Mouse (Mus musculus): ENCODE results near the gene Ubash3a. TPM values are rescaled to one million over a fixed set of nuclear protein-coding genes. Genes with fewer than 3 reads are reported as not detected.

Gene Ubash3a
- polyA plus RNA-seq, 1 experiment = 1.6 TPM

DNA sequence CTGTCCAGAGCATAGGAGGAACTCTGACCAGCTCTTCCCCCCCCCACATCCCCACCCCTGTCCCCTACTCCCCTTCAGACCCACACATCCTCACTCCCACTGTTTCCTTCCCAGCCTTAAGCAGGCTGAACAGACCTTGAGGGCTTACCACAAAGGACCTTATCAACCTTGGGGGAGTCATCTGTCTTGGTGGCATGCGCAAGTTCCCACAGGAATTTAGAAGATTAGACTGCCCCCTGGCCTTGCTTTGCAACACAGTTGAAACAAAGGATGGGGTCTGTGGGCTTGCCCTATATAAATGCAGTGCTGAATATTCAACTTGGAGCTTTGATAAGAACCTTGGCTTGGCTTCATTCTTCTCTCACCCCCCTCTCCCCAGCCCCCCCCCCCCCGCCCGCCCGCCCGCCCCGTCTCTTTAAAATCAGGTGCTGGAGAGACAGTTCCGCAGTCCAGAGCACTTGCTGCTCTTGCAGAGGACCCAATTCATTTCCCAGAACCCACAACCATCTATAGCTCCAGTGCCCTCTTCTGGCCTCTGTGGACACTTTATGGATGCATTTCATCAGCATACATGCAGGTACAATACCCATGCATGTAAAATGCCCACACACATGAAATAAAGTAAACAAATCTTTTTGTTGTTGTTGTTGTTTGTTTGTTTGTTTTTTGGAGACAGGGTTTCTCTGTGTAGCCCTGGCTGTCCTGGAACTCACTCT lies 63.6 kb downstream of the Ubash3a start:
- Histone ChIP-seq H3K4me3 (ENCODE audit: insufficient read depth, low read depth, low read length) (no peak overlapping the region), H3K36me3 (ENCODE audit: control insufficient read depth, insufficient read depth, low read length) (no peaks in the 10 kb centered on the region), H3K27me3 (replicated peaks; ENCODE audit: control insufficient read depth, insufficient read depth, low read length) (no peaks in the 10 kb centered on the region), H3K27ac (ENCODE audit: insufficient read depth, low read depth, low read length) (no peak overlapping the region), H3K4me1 (ENCODE audit: control insufficient read depth, insufficient read depth, low read length) (no peaks in the 10 kb centered on the region)
- TF ChIP-seq CTCF (conservative IDR thresholded peaks at IDR 0.05; ENCODE audit: insufficient read depth, insufficient read length, low read depth, low read length) (0 out of 2 replicates have a peak, but pooled peaks have one; percentile 6), POLR2A (IDR thresholded peaks at IDR 0.05; ENCODE audit: low read depth, low read length) (no peak)
- DNase-seq = no peak
- WGBS = 60% methylated on average over 7 of the region's 7 CpGs

DNA sequence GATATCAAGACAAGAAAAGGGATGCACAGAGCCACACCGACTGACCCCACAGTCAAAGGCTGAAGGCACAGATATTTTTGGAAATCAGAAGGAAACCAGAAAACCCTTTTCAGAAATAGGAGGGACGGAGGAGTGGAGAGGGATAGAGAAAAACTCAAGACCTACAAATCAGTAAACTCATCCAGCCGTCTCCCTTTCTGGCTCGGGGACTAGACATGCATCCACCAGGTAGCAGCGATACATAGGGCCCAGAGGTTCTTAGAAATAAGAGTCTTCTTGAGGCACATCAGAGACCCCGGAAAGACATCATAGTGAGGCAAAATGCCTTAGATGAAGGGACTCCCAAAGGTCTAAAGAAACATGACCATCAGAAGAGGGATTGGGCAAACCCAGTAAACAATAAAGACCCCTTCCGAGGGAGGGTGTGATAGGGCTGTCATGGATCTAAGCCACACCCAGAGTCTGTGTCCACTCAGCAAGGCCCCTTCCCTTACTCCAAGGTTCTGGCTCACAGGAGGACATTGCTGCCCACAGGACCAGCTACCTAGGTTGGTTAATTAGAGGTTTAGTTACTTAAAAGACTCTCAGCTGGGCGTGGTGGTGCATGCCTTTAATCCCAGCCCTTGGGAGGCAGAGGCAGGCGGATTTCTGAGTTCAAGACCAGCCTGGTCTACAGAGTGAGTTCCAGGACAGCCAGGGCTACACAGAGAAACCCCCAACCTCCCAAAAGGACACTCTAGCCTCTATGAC lies 64.9 kb downstream of the Ubash3a start:
- H3K4me1 ChIP-seq (ENCODE audit: control insufficient read depth, insufficient read depth, low read length) = peaks cover 3% of the 10 kb centered on the region; the same call in 1 of the 2 replicates
- no peaks in the 10 kb centered on the region for H3K36me3 ChIP-seq (ENCODE audit: control insufficient read depth, insufficient read depth, low read length)
- no peak overlapping the region for H3K27ac ChIP-seq (ENCODE audit: insufficient read depth, low read depth, low read length)
- TF ChIP-seq POLR2A (IDR thresholded peaks at IDR 0.05; ENCODE audit: low read depth, low read length) (no peak), CTCF (conservative IDR thresholded peaks at IDR 0.05; ENCODE audit: insufficient read depth, insufficient read length, low read depth, low read length) (no peak)
- no peak overlapping the region for H3K4me3 ChIP-seq (ENCODE audit: insufficient read depth, low read depth, low read length)
- DNase-seq = no peak
- 83% methylated on average over 9 of the region's 9 CpGs for WGBS
- no peaks in the 10 kb centered on the region for H3K27me3 ChIP-seq (replicated peaks; ENCODE audit: control insufficient read depth, insufficient read depth, low read length)

DNA sequence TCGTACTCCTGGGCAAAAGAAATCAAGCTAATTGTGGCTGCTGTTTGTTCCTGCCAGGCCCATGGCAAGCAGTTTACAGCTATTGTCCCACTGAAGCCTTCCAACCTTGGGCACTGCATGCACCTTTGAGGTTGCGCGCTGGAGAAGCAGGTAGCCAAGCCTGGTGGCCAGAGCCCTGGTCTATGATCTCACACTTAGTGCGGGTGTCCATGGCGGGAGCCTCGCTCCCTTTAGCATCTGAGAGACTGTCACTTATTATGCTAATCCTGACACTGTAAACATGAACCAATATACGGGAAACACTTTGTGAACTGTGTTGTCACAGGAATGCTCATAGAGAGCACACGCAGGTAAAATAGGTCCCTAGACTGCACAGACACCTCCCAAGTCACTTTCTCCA lies 66.0 kb downstream of the Ubash3a start:
- DNase-seq = no peak
- no peak overlapping the region for H3K27ac ChIP-seq (ENCODE audit: insufficient read depth, low read depth, low read length)
- no peaks in the 10 kb centered on the region for H3K36me3 ChIP-seq (ENCODE audit: control insufficient read depth, insufficient read depth, low read length)
- TF ChIP-seq CTCF (conservative IDR thresholded peaks at IDR 0.05; ENCODE audit: insufficient read depth, insufficient read length, low read depth, low read length) (no peak), POLR2A (IDR thresholded peaks at IDR 0.05; ENCODE audit: low read depth, low read length) (no peak)
- 90% methylated on average over 8 of the region's 8 CpGs for WGBS
- H3K27me3 ChIP-seq (replicated peaks; ENCODE audit: control insufficient read depth, insufficient read depth, low read length) = no peaks in the 10 kb centered on the region
- H3K4me1 ChIP-seq (ENCODE audit: control insufficient read depth, insufficient read depth, low read length) = peaks cover 3% of the 10 kb centered on the region; the same call in 1 of the 2 replicates
- H3K4me3 ChIP-seq (ENCODE audit: insufficient read depth, low read depth, low read length) = no peak overlapping the region

DNA sequence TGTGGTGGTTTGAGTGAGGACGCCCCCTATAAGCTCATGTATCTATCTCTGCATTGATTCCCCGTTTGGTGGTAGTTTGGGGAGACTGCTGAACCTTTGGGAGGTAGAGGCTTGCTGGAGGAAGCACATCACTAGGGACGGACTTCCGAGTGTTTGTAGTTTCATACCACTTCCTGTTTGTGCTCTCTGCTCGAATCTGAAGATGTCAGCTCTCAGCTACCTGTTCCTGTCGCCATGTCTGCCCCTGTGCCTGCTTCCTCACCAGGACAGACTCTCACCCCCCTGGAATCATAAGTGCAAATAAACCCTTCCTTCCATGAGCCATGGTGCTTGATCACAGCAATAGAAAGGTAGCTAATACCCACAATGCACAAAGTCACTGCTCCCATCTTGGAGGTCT lies 67.5 kb downstream of the Ubash3a start:
- H3K27ac ChIP-seq (ENCODE audit: insufficient read depth, low read depth, low read length) = no peak overlapping the region
- H3K4me1 ChIP-seq (ENCODE audit: control insufficient read depth, insufficient read depth, low read length) = peaks cover 3% of the 10 kb centered on the region; the same call in 1 of the 2 replicates
- TF ChIP-seq CTCF (conservative IDR thresholded peaks at IDR 0.05; ENCODE audit: insufficient read depth, insufficient read length, low read depth, low read length) (no peak), POLR2A (IDR thresholded peaks at IDR 0.05; ENCODE audit: low read depth, low read length) (no peak)
- no peak for DNase-seq
- 73% methylated on average over 6 of the region's 6 CpGs for WGBS
- no peaks in the 10 kb centered on the region for H3K36me3 ChIP-seq (ENCODE audit: control insufficient read depth, insufficient read depth, low read length)
- no peak overlapping the region for H3K4me3 ChIP-seq (ENCODE audit: insufficient read depth, low read depth, low read length)
- H3K27me3 ChIP-seq (replicated peaks; ENCODE audit: control insufficient read depth, insufficient read depth, low read length) = no peaks in the 10 kb centered on the region

DNA sequence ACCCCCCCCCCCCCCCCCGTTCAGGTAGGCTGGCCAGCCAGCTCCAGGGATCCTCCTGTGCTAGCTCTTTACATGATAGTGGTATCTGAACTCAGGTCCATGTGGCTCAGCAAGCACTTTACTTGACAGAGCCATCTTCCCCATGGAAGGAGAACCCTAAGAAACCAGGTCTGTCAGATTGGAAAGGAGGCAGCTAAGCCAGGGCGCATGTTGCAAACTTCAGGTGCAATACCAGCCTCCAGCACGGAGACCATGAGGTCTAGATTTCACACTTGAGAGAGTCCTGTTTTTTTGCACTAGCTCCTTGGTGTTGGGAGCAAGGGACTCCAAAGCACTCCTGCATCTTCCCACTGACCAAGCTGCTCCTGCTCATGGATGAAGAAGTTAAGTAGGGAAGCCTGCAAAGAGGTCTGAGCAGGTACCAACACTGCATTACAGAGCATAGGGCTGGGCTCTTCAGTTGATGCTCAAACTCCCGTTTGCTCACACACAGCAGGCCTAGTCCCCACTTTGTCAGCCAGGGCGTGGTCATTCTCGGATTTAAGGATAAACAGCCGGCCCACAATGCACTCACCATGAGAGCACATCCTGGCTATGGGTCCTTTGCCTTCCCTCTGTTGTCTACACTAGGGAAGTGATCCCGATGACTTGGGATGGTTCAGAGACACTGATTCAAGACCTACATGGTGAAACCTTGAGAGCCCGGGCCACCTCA lies 68.7 kb downstream of the Ubash3a start:
- Histone ChIP-seq H3K4me3 (ENCODE audit: insufficient read depth, low read depth, low read length) (peak overlapping the region; percentile 60; the same call in 1 of the 2 replicates), H3K27ac (ENCODE audit: insufficient read depth, low read depth, low read length) (no peak overlapping the region), H3K27me3 (replicated peaks; ENCODE audit: control insufficient read depth, insufficient read depth, low read length) (no peaks in the 10 kb centered on the region), H3K36me3 (ENCODE audit: control insufficient read depth, insufficient read depth, low read length) (no peaks in the 10 kb centered on the region), H3K4me1 (ENCODE audit: control insufficient read depth, insufficient read depth, low read length) (peaks cover 3% of the 10 kb centered on the region; the same call in 1 of the 2 replicates)
- DNase-seq = peak; percentile 24
- WGBS = 29% methylated on average over 9 of the region's 9 CpGs
- TF ChIP-seq POLR2A (IDR thresholded peaks at IDR 0.05; ENCODE audit: low read depth, low read length) = no peak
- no peak for TF ChIP-seq CTCF (conservative IDR thresholded peaks at IDR 0.05; ENCODE audit: insufficient read depth, insufficient read length, low read depth, low read length)

DNA sequence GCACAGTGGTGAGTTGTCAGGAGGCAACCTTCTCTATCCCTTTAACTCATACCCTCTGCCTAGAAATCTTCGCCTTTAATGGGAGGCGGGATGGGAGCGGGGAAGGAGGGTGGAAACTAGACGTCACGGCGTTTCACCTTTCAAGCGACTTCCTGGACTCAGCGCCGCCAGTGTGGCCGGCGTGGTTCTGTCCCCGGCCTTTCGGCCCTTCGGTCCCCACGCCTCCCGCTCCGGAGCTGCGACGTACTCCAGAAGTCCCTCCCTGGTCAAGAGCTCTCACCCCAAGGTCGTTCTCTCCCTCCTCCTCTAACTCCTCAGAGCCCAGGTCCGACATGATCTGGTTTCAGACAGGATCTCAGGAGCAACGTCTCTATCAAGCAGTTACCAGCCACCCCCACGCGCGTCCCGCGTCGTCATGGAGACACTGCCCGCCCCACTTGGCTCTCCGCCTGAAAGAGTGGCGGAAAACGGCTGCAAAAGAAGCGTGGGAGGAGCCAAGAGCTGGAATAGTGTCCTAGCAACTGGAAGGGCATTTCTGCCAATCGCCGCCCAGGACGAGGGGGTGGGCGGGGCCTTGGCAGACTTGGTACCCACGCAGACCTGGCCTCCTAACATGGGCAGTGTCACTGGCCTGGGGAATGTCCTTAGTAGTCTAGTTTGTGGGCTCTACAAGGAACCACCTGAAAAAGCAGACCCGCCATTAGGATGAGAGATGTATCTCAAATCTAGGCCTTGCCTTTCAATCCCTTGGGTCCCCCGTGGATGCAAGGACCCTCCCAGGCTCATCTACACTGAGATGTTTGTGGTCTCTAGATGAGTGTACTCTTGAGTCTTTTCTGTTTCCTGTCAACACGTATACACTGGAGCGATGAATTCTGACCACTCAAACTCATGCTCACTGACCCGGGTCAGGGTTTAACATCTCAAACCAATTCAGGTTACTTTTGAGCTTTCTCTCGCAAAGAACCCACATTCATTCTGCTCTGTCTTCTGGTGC lies 69.5 kb downstream of the Ubash3a start, which contains the start of gene Rsph1:
Rsph1 (minus strand) TSS at position 462 of the 997 bp plus-strand sequence.
- WGBS = 9% methylated on average over 44 of the region's 44 CpGs
- TF ChIP-seq CTCF (conservative IDR thresholded peaks at IDR 0.05; ENCODE audit: insufficient read depth, insufficient read length, low read depth, low read length) (no peak), POLR2A (IDR thresholded peaks at IDR 0.05; ENCODE audit: low read depth, low read length) (no peak)
- Histone ChIP-seq H3K4me1 (ENCODE audit: control insufficient read depth, insufficient read depth, low read length) (peaks cover 3% of the 10 kb centered on the region; the same call in 1 of the 2 replicates), H3K36me3 (ENCODE audit: control insufficient read depth, insufficient read depth, low read length) (no peaks in the 10 kb centered on the region), H3K27ac (ENCODE audit: insufficient read depth, low read depth, low read length) (no peak within 1 kb of the TSS), H3K27me3 (replicated peaks; ENCODE audit: control insufficient read depth, insufficient read depth, low read length) (no peaks in the 10 kb centered on the region), H3K4me3 (ENCODE audit: insufficient read depth, low read depth, low read length) (peak within 1 kb of the TSS; percentile 60)
- peak; percentile 99 for DNase-seq

Data from kidney, adult 2 months (tissue).